Mouse (Mus musculus) gastrocnemius, postnatal 4 days (tissue): ENCODE results near the gene Zfp933. TPM values are rescaled to one million over a fixed set of nuclear protein-coding genes. Genes with fewer than 3 reads are reported as not detected.

ENCODE experiments used
- total RNA-seq, 2 experiments: library from RNA; stranded (reverse); gene quantifications; 2 replicates each; pipeline ENCODE4 v1.2.3; 2021

Zfp933 gene
- total RNA-seq, 2 experiments from 2014 or later: 9.0 to 9.7 TPM

Other genes starting within 250 kb of the Zfp933 start
- 1 to 10 TPM; 1.8 to 2.6 TPM for gene Zfp979, start 205.9 kb downstream of the Zfp933 start, total RNA-seq
- under 1 TPM; 0.10 to 0.22 TPM for gene Zfp534, start 145.8 kb downstream of the Zfp933 start, total RNA-seq
- 1 to 10 TPM; 2.5 to 3.2 TPM for gene Zfp984, start 38.6 kb downstream of the Zfp933 start, total RNA-seq
- 10 to 100 TPM in 1 of 2 experiments, 1 to 10 TPM in 1; 9.9 to 12.4 TPM for gene Miip, start 20.4 kb upstream of the Zfp933 start, total RNA-seq
- gene Fv1, start 20.6 kb upstream of the Zfp933 start, total RNA-seq: 1 to 10 TPM; 6.3 to 6.4 TPM
- gene Mfn2, start 56.3 kb upstream of the Zfp933 start, total RNA-seq: 100 to 1,000 TPM; 200 to 231 TPM
- 10 to 100 TPM; 52.7 to 63.2 TPM for gene Plod1, start 88.4 kb upstream of the Zfp933 start, total RNA-seq
- gene 2510039O18Rik, start 92.5 kb upstream of the Zfp933 start, total RNA-seq: 10 to 100 TPM; 37.7 to 37.8 TPM
- gene Nppb, start 137.4 kb upstream of the Zfp933 start, total RNA-seq: not detected
- gene Nppa, start 152.4 kb upstream of the Zfp933 start, total RNA-seq: not detected
- 10 to 100 TPM; 13.6 to 14.4 TPM for gene Clcn6, start 190.5 kb upstream of the Zfp933 start, total RNA-seq
- 10 to 100 TPM; 30.2 to 32.2 TPM for gene Mthfr, start 190.7 kb upstream of the Zfp933 start, total RNA-seq
- gene Agtrap, start 239.7 kb upstream of the Zfp933 start, total RNA-seq: 10 to 100 TPM; 20.5 to 22.7 TPM